Mouse (Mus musculus) limb, embryonic 14.5 days (tissue): Measurements from ENCODE around the gene Cfap299. TPM values are rescaled to one million over a fixed set of nuclear protein-coding genes. Genes with fewer than 3 reads are reported as not detected.
A peak's percentile ranks its signal among the peaks of the same experiment; 100 is the strongest.

Source experiments
- ATAC-seq: fragments of 200-750 bp; cut with Nextera tagmentation; 2 replicates; pipeline ENCODE4 v1.8.0; 2017; ENCODE audit warnings: low read depth, moderate number of reproducible peaks, moderate TSS enrichment; ENCODE audit not compliant: low FRiP score
- DNase-seq: peaks from one replicate; pipeline ENCODE4 v3.0.0-alpha.2; 2015; ENCODE audit warnings: low spot score
- H3K27ac ChIP-seq: fragments of 300-500 bp; sonication (generic); replicated peaks from 2 replicates; pipeline ENCODE4 v1.5.1; 2014; ENCODE audit warnings: low read depth, mild to moderate bottlenecking, low read length, moderate library complexity, mixed read lengths
- H3K27me3 ChIP-seq: fragments of 300-500 bp; sonication (generic); 2 replicates; pipeline ENCODE4 v1.6.1; 2014; ENCODE audit warnings: low read length, mixed read lengths; ENCODE audit not compliant: control insufficient read depth, insufficient read depth
- H3K36me3 ChIP-seq: fragments of 300-500 bp; sonication (generic); 2 replicates; pipeline ENCODE4 v1.6.1; 2014; ENCODE audit warnings: mild to moderate bottlenecking, low read length, moderate library complexity, mixed read lengths; ENCODE audit not compliant: control insufficient read depth, insufficient read depth
- H3K4me1 ChIP-seq: fragments of 300-500 bp; sonication (generic); 2 replicates; pipeline ENCODE4 v1.6.1; 2014; ENCODE audit warnings: antibody characterized with exemption, low read length, mixed read lengths; ENCODE audit not compliant: control insufficient read depth, insufficient read depth
- H3K4me2 ChIP-seq: fragments of 300-500 bp; sonication (generic); replicated peaks from 2 replicates; pipeline ENCODE4 v1.6.1; 2014; ENCODE audit warnings: low read depth, mild to moderate bottlenecking, low read length, moderate library complexity; ENCODE audit not compliant: severe bottlenecking
- H3K4me3 ChIP-seq: fragments of 300-500 bp; sonication (generic); replicated peaks from 2 replicates; pipeline ENCODE4 v1.5.1; 2014; ENCODE audit warnings: low read length
- H3K9ac ChIP-seq: fragments of 300-500 bp; sonication (generic); 2 replicates; pipeline ENCODE4 v1.6.1; 2014; ENCODE audit warnings: mild to moderate bottlenecking, low read depth, low read length, moderate library complexity; ENCODE audit not compliant: severe bottlenecking
- H3K9me3 ChIP-seq: fragments of 300-500 bp; sonication (generic); 2 replicates; pipeline ENCODE4 v1.6.1; 2016; ENCODE audit warnings: low read length; ENCODE audit not compliant: control insufficient read depth
- POLR2A ChIP-seq: fragments of 200-500 bp; IDR thresholded peaks from 2 replicates; pipeline ENCODE4 v1.8.0; 2012; ENCODE audit warnings: inconsistent platforms, mild to moderate bottlenecking, moderate library complexity, borderline replicate concordance; ENCODE audit not compliant: insufficient read depth, insufficient read length; ENCODE audit errors: extremely low read depth
- WGBS: fragments of 180-500 bp; shearing (Covaris S2); extraction: QIAGEN DNeasy Blood & Tissue Kit; methylation state at CpG from one replicate; pipeline ENCODE4 v1.1.7; 2014; 5-methylcytosine and 5-hydroxymethylcytosine counted together
- polyA plus RNA-seq, 2 experiments: library from polyadenylated mRNA; depleted of rRNA in 1 of 2; stranded (reverse) in 1 of 2; unstranded in 1 of 2; fragments of >200 nt; fragmentation: Nextera tagmentation in 1 of 2; extraction: Ambion mirVana in 1 of 2; gene quantifications; 2 replicates each; pipeline versions ENCODE4 v1.2.1 to v1.2.3; 2012 to 2014

Gene Cfap299
- polyA plus RNA-seq, 2 experiments: 0.15 to 0.74 TPM

GRCm38 (mm10) chr5:98782066-98782465 lies 453.0 kb downstream of the Cfap299 start:
- H3K27me3 ChIP-seq: no peaks in the 10 kb centered on the region
- H3K4me2 ChIP-seq: no peak overlapping the region
- H3K9ac ChIP-seq: no peak overlapping the region
- no peak overlapping the region for H3K4me3 ChIP-seq
- no peak for ATAC-seq
- H3K9me3 ChIP-seq: no peaks in the 10 kb centered on the region
- DNase-seq: no peak
- H3K4me1 ChIP-seq: 0 out of 2 replicates have a peak, but pooled peaks cover 2% of the 10 kb centered on the region
- no peak for TF ChIP-seq POLR2A
- WGBS: 90% methylated on average over 7 of the region's 7 CpGs
- H3K36me3 ChIP-seq: no peaks in the 10 kb centered on the region
- no peak overlapping the region for H3K27ac ChIP-seq

GRCm38 (mm10) chr5:98787735-98788134 lies 458.6 kb downstream of the Cfap299 start:
- WGBS: 28% methylated on average over 4 of the region's 4 CpGs

GRCm38 (mm10) chr5:98788568-98788967 lies 459.5 kb downstream of the Cfap299 start:
- H3K4me1 ChIP-seq: peaks cover 14% of the 10 kb centered on the region; the same call in 1 of the 2 replicates

More at GRCm38 (mm10) chr5:98787735-98788134, 458.6 kb downstream of the Cfap299 start:
- ATAC-seq: peak; percentile 26; the same call in 1 of the 2 replicates
- no peak for TF ChIP-seq POLR2A
- 0 out of 2 replicates have a peak overlapping the region, but pooled peaks have one; percentile 13 for H3K27ac ChIP-seq
- no peaks in the 10 kb centered on the region for H3K9me3 ChIP-seq
- H3K4me3 ChIP-seq: no peak overlapping the region
- peak; percentile 49 for DNase-seq
- no peak overlapping the region for H3K4me2 ChIP-seq
- H3K36me3 ChIP-seq: no peaks in the 10 kb centered on the region
- no peaks in the 10 kb centered on the region for H3K27me3 ChIP-seq
- H3K4me1 ChIP-seq: peaks cover 14% of the 10 kb centered on the region; the same call in 1 of the 2 replicates
- no peak overlapping the region for H3K9ac ChIP-seq

GRCm38 (mm10) chr5:98790894-98791607 lies 461.9 kb downstream of the Cfap299 start:
- TF ChIP-seq POLR2A: no peak

More at GRCm38 (mm10) chr5:98788568-98788967, 459.5 kb downstream of the Cfap299 start:
- whole genome bisulfite sequencing: 82% methylated on average over 7 of the region's 7 CpGs
- no peaks in the 10 kb centered on the region for H3K27me3 ChIP-seq
- no peak for DNase-seq
- no peak overlapping the region for H3K4me3 ChIP-seq
- H3K4me2 ChIP-seq: no peak overlapping the region
- no peak for ATAC-seq
- no peaks in the 10 kb centered on the region for H3K9me3 ChIP-seq
- no peak overlapping the region for H3K9ac ChIP-seq
- no peak overlapping the region for H3K27ac ChIP-seq
- no peaks in the 10 kb centered on the region for H3K36me3 ChIP-seq
- no peak for TF ChIP-seq POLR2A

GRCm38 (mm10) chr5:98801495-98801894 lies 472.4 kb downstream of the Cfap299 start:
- 74% methylated on average over 5 of the region's 5 CpGs for WGBS
- H3K9me3 ChIP-seq: no peaks in the 10 kb centered on the region
- H3K4me1 ChIP-seq: no peaks in the 10 kb centered on the region
- no peak for ATAC-seq
- H3K27ac ChIP-seq: no peak overlapping the region
- no peak for TF ChIP-seq POLR2A
- no peak overlapping the region for H3K4me3 ChIP-seq
- no peak for DNase-seq
- H3K36me3 ChIP-seq: no peaks in the 10 kb centered on the region
- H3K9ac ChIP-seq: no peak overlapping the region
- H3K27me3 ChIP-seq: no peaks in the 10 kb centered on the region
- no peak overlapping the region for H3K4me2 ChIP-seq

More at GRCm38 (mm10) chr5:98790894-98791607, 461.9 kb downstream of the Cfap299 start:
- Histone ChIP-seq H3K9ac (no peak overlapping the region), H3K27ac (no peak overlapping the region), H3K4me3 (no peak overlapping the region), H3K4me1 (peaks cover 14% of the 10 kb centered on the region; the same call in 1 of the 2 replicates), H3K36me3 (no peaks in the 10 kb centered on the region), H3K27me3 (no peaks in the 10 kb centered on the region), H3K9me3 (no peaks in the 10 kb centered on the region), H3K4me2 (no peak overlapping the region)
- peak; percentile 66 for DNase-seq
- 18% methylated on average over 7 of the region's 7 CpGs for WGBS
- 0 out of 2 replicates have a peak, but pooled peaks have one; percentile 26 for ATAC-seq
